Mouse (Mus musculus): ENCODE measurements around the gene Gm29094.
"Not testable (repeated sequence)": the region's sequence is repeated elsewhere in the genome, so short reads cannot be mapped to it uniquely, and the experiment has no call there.

The Gm29094 gene

DNA sequence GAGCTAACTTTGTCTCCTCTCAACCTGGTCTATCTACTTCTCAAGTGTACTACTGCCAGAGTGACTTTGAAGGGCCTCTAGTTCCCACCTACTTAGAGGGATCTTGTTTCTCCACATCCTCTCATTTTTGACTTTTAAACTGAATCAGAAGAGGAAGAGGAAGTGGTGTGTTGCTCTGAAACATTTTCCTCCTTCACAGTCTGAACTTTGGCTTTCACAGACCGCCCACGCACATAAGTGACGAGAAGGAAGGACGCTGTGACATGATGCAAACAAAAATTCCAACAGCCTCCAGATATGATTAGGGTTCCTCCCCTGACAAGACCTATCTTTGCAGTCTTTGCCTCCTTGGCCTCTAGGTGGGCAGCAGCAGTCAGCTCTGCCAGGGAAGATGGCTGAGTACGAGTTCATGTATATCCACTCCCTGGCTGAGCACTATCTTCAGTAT is at the start of gene Gm29094, which contains the start of gene Bcl2a1b:
TSS of gene Gm29094 (plus strand) at position 411 of the 448 bp plus-strand sequence.
TSS of gene Bcl2a1b (plus strand) at position 241 of the 448 bp plus-strand sequence.
- not testable (repeated sequence) for DNase-seq (ENCODE audit: low spot score in 2 of 2)

DNA sequence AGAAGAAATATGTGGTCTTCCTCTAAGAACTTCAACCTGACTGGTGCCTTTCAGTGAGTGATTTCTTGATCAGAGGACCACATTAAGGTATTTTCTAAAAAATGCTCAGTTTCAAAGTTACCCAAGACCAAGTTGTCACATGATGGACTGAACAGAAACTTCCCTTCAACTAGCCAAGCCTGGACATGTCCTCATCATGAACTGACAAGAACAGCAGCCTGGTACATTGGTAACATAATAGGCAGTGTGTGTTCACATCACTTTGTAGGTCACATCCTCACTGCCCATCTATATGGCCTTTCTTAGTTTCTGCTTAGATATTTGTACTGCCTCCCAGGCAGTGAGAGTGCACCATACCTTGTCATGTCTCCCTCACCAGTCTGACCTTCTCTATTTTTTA is 26.6 kb upstream of the Gm29094 start:
- not testable (repeated sequence) for DNase-seq (ENCODE audit: low spot score in 2 of 2)

DNA sequence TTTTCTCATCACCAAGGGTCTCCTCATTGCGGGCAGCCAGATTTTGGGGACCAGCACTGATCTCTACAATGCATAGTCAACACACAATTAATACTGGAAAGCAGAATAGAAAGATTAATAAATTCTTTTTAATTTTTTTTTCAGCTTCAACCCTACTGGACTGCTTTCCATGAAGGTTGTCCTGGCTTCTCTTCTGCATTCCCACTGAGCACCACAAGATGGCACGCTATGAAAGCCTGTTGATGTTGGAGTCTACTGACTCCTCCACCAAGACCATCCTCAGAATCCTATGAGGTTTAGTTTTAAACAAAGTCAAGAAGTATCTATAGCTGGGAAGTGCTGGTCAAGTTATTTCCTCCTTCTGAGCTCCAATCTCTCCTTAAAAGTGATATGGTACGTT is 20.3 kb upstream of the Gm29094 start:
- DNase-seq (ENCODE audit: low spot score in 2 of 2), result peak; percentile 79 to 83

DNA sequence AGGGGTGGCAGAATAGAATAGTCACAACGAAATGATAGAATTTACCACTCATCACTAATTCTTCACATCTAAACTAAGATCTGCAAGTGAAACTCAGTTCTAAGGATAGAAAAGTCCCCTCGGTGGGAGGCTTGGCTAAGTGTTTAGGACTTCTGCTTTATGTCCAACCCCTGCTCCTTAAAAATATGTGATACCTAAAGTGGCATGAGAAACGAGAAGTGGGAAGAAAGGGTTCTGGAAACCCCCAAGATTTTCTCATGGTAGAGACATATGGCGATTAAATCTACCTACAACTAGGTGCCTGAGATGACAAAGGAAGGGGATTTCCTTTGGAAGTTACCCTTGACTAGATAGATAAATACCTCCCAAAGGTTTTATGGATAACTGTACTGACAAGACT is 19.7 kb upstream of the Gm29094 start:
- not testable (repeated sequence) for DNase-seq (ENCODE audit: low spot score in 2 of 2)

DNA sequence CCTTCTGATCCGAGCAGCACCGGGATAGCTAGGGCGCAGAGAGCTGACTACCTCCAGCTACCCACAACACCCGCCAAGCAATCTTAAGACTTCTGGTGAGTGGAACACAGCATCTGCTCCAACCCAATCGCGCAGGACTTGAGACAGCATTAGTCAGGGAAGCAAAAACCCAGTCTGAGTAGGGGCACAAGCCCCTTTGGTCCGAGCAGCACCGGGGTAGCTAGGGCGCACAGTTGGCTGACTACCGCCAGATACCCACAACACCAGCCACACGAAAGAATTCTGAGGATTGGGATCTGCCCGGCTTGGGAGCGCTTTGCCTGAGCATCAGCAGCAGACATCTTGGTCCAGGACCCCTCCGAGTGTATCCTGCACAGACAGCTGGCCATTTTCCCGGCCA is 12.2 kb upstream of the Gm29094 start:
- DNase-seq (ENCODE audit: low spot score in 2 of 2), result not testable (repeated sequence)

DNA sequence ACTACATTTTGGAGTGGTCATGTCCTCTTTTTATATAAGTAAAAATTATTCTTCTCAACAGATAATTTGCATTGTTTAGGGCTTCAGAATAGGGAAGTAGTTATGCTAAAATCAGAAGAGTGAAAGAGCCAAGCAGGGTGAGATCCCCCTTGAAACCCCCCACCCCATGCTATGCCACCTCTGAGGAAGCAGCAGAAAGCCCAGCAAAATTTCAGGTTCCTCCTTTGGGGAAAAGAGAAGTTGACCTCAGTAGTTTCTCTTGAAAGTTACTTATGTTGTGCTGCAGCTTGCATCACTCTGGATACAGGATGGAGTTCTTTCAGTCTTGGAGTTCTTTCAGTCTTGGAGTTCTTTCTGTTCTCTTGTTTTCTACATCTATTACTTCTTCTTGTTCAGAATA is 3.7 kb upstream of the Gm29094 start:
- not testable (repeated sequence) for DNase-seq (ENCODE audit: low spot score in 2 of 2)

DNA sequence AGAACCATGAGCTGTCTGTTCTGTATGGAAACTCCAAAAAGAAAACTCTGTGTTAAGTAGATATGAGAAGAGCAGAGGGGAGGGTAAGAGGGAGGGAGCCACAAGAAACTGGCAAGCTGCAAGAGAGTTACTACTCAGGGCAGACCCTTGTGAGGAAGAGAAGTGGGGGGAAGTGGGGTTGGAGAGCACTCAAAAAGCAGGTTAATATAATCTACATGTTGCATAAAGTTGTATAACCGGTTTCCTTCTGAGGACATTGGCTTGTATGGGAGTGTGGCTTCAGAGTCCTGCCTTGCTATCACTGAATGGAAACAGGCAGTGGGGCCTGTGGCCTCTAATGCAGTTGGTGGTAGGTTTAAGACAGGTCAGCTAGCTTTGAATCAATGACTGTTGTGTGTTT is 1.7 kb upstream of the Gm29094 start:
- not testable (repeated sequence) for DNase-seq (ENCODE audit: low spot score in 2 of 2)

DNA sequence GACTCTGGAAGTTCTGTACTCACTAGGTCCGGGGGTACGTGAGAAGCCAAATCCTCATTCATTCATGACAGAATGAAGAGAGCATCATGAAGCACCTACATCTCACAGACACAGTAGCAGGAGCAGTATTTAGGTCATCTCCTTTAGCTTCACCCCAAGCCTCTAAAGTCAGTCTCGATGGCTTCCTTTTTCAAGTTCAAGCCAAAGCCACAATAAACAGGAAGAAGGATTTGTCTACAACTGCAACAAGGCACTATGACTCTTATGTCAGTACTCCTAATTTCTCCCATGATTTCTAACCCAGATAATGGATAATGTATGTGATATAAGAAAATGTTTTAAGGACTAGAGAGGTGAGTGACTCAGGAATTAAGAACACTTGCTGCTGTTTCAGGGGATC is 830 bp upstream of the Gm29094 start:
- DNase-seq (ENCODE audit: low spot score in 2 of 2), result not testable (repeated sequence)

DNA sequence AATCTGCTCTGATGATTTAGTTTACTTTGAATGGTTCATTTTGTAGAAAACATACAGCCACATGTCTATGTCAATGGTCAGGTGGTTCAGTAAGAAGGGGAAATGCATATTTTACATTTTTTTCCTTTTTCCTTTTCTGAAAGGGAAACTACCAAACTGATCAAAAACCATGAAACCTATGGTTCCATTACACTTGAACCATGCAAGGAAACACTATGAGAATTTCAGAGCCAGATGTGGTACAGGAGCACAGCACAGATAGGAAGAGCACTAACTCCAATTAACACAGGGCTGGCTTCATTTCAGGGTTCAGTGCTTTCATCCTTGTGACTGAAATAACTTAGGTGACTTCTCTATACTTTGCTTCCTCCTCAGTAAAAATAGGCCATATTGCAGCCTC is 3.1 kb downstream of the Gm29094 start:
- not testable (repeated sequence) for DNase-seq (ENCODE audit: low spot score in 2 of 2)

DNA sequence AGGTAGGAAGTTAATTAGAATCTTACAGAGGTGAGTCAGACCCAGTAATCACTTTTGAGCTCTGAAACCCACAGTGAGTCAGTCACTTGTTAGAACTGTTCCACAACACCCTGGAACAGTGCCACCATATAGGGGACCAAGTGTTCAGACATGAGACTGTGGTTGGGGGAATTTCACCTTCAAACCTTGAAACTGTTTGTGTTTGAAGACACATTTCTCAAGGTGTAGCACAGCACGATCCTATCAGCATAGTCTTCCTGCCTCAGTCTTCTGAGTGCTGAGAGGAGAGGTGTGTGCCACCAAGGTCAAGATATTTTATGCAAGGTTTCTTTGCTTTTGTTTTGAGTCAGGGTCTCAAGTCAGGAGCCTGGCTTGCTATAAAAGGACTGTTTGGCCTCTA is 9.8 kb downstream of the Gm29094 start:
- DNase-seq (ENCODE audit: low spot score in 2 of 2), result not testable (repeated sequence)

DNA sequence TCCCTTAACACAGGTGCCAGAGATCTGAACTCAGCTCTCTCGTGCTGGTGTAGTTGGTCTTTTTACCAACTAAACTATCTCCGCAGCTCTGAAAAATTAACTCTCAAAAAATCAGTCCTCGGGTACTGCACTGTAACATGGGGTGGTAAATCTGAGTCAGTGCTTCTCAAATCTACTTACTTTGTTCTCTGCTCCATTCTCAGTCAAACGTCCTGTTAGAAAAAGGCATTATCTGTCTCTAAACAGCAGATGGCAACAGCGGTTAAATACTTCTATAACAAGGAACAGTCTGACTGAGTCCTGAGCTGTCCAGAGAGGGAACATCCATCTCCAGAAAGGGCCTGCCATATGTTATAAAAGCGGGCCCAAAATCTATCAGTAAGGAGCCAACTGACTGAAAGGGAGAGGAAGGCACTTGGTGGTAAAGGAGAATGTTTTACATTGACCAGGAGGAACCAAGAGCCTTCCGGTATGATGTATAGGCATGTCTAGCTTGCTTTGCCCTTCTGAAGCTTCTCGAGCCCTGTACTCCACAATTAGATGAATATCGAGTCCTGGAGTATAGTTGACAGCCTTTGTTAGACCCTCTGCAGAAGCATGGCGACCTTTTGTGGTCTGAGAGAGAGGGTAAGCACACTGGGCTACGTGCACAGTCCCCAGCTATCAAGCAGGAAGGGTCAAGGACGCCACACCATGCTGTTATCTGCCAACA is 11.3 kb downstream of the Gm29094 start, which contains the start of gene Mthfs:
TSS of gene Mthfs (plus strand) at position 324 of the 712 bp plus-strand sequence.
- peak in 1 of 2 experiments; percentile 29 for DNase-seq (ENCODE audit: low spot score in 2 of 2)

DNA sequence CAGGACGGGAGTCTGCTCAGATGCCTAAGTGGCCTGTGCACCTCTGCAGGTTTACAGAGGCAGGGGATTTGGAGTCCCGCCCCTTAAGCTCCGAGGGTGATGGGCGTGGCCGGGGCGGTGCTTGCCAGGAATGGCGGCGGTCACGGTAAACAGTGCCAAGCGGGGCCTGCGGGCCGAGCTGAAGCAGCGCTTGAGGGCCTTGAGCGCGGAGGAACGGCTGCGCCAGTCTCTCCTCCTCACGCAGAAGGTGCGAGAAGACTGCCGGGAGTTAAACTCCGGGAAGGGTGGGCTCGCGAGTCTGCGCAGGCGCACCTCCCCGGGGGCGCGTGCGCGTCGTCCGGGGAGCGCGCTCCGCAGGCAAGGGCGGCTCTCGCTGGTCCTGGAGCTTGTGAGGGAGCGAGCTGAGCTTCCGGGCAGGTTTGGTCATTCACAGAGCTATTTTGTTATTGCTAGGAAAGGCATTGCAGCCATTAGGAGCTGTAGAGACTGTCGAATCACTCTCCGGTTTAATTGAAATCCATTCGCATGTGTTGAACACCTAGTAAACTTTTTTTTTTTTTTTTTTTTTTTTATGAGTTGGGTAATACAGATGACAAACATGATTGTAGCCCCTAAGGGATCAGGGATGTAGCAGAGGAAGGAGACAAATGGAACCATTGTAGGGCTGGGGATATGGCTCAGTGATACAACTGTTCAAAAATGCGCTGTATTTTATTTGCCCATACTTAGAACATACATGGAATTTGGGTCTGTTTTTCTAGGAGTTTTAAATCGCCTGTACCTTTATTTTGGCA is 12.1 kb downstream of the Gm29094 start:
- peak; percentile 93 to 95 for DNase-seq (ENCODE audit: low spot score in 2 of 2)

DNA sequence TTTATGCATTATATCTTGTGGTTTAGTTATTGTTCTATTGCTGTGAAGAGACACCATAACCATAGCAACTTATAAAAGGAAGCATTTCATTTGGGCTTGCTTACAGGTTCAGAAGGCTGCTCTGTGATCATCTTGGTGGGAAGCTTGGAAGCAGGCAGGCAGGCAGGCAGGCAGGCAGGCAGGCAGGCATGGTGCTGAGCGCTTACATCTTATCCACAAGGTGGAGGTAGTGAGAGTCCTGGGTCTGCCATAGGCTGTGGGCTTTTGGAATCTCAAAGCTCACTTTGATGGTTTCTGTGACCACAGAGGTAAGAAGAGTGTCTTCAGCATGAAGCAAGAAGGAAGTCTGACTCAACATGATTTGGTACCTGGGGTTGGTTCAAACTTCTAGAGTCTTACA is 13.2 kb downstream of the Gm29094 start:
- not testable (repeated sequence) for DNase-seq (ENCODE audit: low spot score in 2 of 2)

DNA sequence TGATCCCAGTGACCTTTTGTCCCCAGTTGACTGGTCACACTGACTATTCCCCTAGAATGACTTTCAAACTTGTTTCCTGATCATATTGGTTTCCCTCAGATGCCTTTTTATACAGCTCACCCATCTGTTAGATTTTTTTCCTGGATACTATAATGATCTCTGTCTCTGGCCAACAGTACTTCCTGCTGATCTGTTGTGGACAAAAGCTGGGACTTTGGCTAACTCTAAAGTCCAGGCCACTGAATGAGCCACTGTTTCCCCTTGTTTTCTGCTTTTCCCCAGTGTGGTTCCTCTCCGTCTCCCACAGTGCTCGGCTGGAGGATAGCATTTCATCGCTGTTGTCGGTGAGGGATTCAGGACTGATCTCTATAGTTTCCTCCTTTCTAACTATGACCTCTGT is 19.0 kb downstream of the Gm29094 start:
- DNase-seq (ENCODE audit: low spot score in 2 of 2), result not testable (repeated sequence)

DNA sequence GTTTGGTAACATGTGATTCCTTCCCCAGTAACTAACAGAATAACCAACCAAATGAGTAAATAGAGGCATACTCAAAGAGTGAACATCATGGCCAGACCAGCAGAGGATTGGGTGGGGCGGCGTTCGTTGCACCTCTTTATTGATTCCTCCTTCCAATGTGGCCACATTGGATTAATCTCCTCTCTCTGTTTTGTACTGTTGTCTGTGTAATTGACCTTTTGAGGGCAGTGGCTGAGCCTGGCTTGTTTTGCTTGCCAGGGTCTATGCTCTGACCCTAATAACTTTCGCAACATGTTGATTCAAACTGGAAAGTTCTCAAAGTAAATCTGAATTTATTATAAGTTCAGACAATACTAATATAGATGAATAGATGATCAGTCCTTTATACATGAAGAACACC is 20.5 kb downstream of the Gm29094 start:
- not testable (repeated sequence) for DNase-seq (ENCODE audit: low spot score in 2 of 2)

DNA sequence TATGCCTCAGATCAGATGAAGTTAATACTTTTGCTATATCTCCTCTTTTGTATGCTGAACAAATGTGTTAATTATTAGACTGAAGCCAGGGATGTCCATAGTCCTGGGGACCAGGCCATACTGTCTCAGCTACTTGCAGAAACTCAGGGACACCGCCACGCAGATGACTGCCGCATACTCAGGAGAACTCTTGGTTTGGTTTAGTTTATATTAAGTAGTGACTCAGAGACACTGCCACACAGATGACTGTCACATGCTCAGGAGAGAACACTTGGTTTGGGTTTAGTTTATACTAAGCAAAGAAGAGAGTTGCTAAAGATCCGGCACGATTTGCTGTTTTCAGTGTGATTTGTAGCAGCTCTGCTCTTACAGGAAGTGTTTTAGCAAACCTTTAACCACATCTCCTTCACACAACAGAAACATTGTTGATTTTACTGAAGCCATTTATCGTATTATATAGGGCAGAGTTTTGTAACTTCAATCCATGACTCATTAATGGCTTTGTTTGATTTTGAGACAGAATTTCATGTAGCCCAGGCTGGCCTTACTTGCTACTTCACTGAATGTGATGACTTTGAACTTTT is 21.6 kb downstream of the Gm29094 start:
- DNase-seq (ENCODE audit: low spot score in 2 of 2), result not testable (repeated sequence)

DNA sequence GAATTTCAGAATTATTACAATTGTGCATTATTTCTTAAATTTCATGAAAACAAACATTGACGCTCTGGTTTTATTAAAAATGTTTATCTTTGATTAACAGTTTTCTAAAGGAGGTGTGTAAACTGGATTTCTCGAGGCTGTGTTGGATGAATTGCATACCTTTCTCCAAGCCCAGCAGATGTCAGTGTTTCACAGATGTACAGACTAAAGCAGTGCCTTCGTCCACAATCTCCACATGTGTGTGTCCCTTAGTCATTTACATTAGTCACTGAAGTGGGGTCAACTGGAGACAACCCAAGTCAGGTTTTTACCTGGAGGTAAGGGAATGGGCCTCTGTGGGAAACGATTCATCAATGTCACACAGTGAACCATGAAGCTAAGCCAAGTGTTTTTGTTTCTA is 26.9 kb downstream of the Gm29094 start:
- peak; percentile 41 to 67 for DNase-seq (ENCODE audit: low spot score in 2 of 2)

DNA sequence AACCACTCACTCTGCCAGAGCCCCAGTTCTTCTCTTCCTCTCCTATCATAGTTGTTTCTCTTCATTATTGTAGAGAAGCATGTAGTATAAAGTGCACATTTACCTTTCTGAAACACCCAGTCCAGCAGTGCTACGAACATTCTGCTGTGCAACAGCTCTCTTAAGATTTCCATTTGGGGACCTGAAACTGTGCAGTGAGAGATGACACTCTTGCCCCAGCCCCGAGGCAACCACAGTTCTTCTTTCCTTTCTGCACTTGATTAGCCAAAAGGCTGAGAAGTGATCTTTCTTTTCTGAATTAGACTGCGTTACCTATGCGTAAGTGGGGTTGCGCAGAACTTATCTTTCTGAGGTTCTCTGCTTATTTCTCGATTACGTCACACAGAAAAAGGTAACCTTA is 28.9 kb downstream of the Gm29094 start:
- DNase-seq (ENCODE audit: low spot score in 2 of 2), result no peak

DNA sequence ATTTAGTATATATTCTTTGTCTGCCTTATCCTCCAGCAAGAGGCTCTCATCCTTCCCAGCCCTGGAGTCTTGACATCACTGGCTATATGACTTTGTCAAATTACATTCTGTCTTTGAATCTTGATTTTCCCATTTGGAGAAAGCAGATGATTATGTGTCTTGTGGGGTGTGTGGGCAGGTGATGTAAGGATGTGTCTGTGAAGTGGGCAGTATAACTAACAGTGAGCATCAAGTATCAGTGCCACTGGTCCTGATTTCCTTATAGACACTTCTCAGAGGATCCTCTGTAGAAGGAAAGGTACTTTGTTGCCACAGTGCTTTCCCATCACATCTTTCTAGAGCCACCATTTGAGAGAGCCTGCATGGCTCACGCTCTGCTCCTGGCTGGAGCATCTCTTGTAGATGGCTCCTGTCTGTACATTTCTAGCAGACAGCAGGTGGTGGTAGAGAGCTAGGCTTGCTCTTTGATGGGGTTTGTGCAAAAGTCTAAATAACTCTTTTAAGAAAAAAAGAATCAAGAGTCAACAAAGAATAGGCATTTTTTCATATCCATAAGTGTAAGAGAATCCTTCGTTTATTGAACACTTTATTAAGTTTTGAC is 31.8 kb downstream of the Gm29094 start:
- peak; percentile 72 to 73 for DNase-seq (ENCODE audit: low spot score in 2 of 2)

DNA sequence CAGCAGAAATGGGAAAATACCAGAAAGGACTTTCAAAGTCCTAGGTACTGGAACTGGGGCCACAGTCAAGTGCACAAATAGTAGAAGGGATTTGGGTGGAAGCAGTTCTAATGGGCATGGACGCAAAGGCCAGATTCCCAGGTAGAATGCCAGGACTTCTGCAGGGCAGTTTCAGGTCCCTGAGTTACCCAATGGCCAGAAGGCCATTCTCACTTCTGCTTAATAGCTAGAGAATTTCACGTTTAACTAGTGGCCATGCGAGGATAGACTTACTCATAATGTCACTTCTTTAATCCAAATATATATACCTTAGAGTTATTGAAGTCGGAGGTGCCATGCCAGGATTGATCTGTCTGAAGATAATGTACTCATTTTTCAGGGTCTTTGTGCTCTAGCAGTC is 38.0 kb downstream of the Gm29094 start:
- DNase-seq (ENCODE audit: low spot score in 2 of 2), result not testable (repeated sequence)

DNA sequence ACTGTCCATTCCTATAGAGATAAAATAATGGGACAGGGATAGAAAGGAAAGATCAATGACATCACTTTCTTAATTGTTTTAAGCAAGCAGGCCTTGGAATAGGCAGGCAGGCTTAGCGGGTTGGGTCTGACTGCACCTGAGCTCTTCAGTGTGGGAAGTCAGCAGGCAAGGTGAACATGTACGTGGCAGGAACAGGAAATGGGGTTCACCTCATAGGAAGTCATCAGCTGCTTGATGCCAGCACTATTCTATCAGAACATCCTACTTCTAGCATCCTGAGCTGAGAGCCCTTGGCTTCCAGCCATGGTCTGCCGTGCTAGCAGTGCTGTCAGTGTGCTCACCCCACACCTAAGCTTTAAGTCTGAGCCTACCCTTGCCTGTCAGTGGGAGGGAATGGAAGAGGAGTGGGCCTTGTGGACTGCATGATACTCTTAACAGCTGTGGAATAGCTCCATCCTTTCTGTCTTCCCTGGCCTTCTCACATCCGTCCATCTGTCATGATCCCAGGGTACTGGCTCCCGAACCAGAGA is 39.9 kb downstream of the Gm29094 start:
- not testable (repeated sequence) for DNase-seq (ENCODE audit: low spot score in 2 of 2)
